Mouse (Mus musculus): ENCODE data around the gene Specc1. TPM values are rescaled to one million over a fixed set of nuclear protein-coding genes. Genes with fewer than 3 reads are reported as not detected.

Specc1 gene
- polyA plus RNA-seq, 1 experiment: 27.7 TPM

GRCm38 (mm10) chr11:62026345-62026815 lies 69.8 kb downstream of the Specc1 start:
- Histone ChIP-seq H3K4me2 (ENCODE audit: low read depth) (no peak overlapping the region), H3K27me3 (ENCODE audit: control insufficient read depth, insufficient read depth, insufficient read length) (no peaks in the 10 kb centered on the region), H3ac (ENCODE audit: control insufficient read depth, insufficient read length) (no peak overlapping the region), H3K4me3 (no peak overlapping the region), H3K36me3 (ENCODE audit: control insufficient read depth, insufficient read depth) (no peaks in the 10 kb centered on the region), H3K79me2 (ENCODE audit: control insufficient read depth, insufficient read depth) (no peaks in the 10 kb centered on the region)
- TF ChIP-seq TCF12 (IDR thresholded peaks at IDR 0.05; ENCODE audit: insufficient read depth, poor library complexity, severe bottlenecking) (no peak), CEBPB (IDR thresholded peaks at IDR 0.05; ENCODE audit: insufficient read depth, poor library complexity, severe bottlenecking) (no peak), MAX (IDR thresholded peaks at IDR 0.05; ENCODE audit: low read depth) (no peak), REST (IDR thresholded peaks at IDR 0.05; ENCODE audit: insufficient read depth, insufficient read length) (no peak), MYOD1 (IDR thresholded peaks at IDR 0.05; ENCODE audit: control insufficient read depth in 1 of 3, insufficient read length in 2 of 3, low read depth in 2 of 3) (no peak), E2F4 (IDR thresholded peaks at IDR 0.05; ENCODE audit: insufficient read depth) (no peak), TCF3 (IDR thresholded peaks at IDR 0.05; ENCODE audit: insufficient read length, low read depth) (no peak), USF1 (IDR thresholded peaks at IDR 0.05; ENCODE audit: low read depth) (no peak), POLR2AphosphoS2 (IDR thresholded peaks at IDR 0.05; ENCODE audit: insufficient read length, low read depth) (no peak), SRF (IDR thresholded peaks at IDR 0.05; ENCODE audit: control insufficient read depth, insufficient read length, low read depth) (no peak), POLR2A (IDR thresholded peaks at IDR 0.05; ENCODE audit: insufficient read length, low read depth) (no peak), MYOG (IDR thresholded peaks at IDR 0.05; ENCODE audit: control insufficient read depth in 1 of 3, insufficient read depth in 1 of 3, insufficient read length in 2 of 3, low read depth in 2 of 3) (no peak)

GRCm38 (mm10) chr11:62027271-62027670 lies 70.7 kb downstream of the Specc1 start:
- no peak overlapping the region for H3K4me2 ChIP-seq (ENCODE audit: low read depth)
- H3K79me2 ChIP-seq (ENCODE audit: control insufficient read depth, insufficient read depth): no peaks in the 10 kb centered on the region
- H3K36me3 ChIP-seq (ENCODE audit: control insufficient read depth, insufficient read depth): no peaks in the 10 kb centered on the region
- H3K4me3 ChIP-seq: no peak overlapping the region
- no peak for TF ChIP-seq MAX (IDR thresholded peaks at IDR 0.05; ENCODE audit: low read depth)
- TF ChIP-seq USF1 (IDR thresholded peaks at IDR 0.05; ENCODE audit: low read depth): no peak
- no peak for TF ChIP-seq CEBPB (IDR thresholded peaks at IDR 0.05; ENCODE audit: insufficient read depth, poor library complexity, severe bottlenecking)
- no peak for TF ChIP-seq REST (IDR thresholded peaks at IDR 0.05; ENCODE audit: insufficient read depth, insufficient read length)
- no peak for TF ChIP-seq E2F4 (IDR thresholded peaks at IDR 0.05; ENCODE audit: insufficient read depth)
- TF ChIP-seq POLR2A (IDR thresholded peaks at IDR 0.05; ENCODE audit: insufficient read length, low read depth): no peak
- TF ChIP-seq POLR2AphosphoS2 (IDR thresholded peaks at IDR 0.05; ENCODE audit: insufficient read length, low read depth): no peak
- no peak for TF ChIP-seq MYOG (IDR thresholded peaks at IDR 0.05; ENCODE audit: control insufficient read depth in 1 of 3, insufficient read depth in 1 of 3, insufficient read length in 2 of 3, low read depth in 2 of 3)
- TF ChIP-seq TCF3 (IDR thresholded peaks at IDR 0.05; ENCODE audit: insufficient read length, low read depth): no peak
- TF ChIP-seq TCF12 (IDR thresholded peaks at IDR 0.05; ENCODE audit: insufficient read depth, poor library complexity, severe bottlenecking): no peak
- no peak for TF ChIP-seq MYOD1 (IDR thresholded peaks at IDR 0.05; ENCODE audit: control insufficient read depth in 1 of 3, insufficient read length in 2 of 3, low read depth in 2 of 3)
- no peak for TF ChIP-seq SRF (IDR thresholded peaks at IDR 0.05; ENCODE audit: control insufficient read depth, insufficient read length, low read depth)
- no peaks in the 10 kb centered on the region for H3K27me3 ChIP-seq (ENCODE audit: control insufficient read depth, insufficient read depth, insufficient read length)
- no peak overlapping the region for H3ac ChIP-seq (ENCODE audit: control insufficient read depth, insufficient read length)

GRCm38 (mm10) chr11:62027705-62028104 lies 71.1 kb downstream of the Specc1 start:
- no peaks in the 10 kb centered on the region for H3K36me3 ChIP-seq (ENCODE audit: control insufficient read depth, insufficient read depth)
- no peak overlapping the region for H3K4me3 ChIP-seq
- H3ac ChIP-seq (ENCODE audit: control insufficient read depth, insufficient read length): no peak overlapping the region
- no peaks in the 10 kb centered on the region for H3K27me3 ChIP-seq (ENCODE audit: control insufficient read depth, insufficient read depth, insufficient read length)
- no peak overlapping the region for H3K4me2 ChIP-seq (ENCODE audit: low read depth)
- H3K79me2 ChIP-seq (ENCODE audit: control insufficient read depth, insufficient read depth): no peaks in the 10 kb centered on the region
- TF ChIP-seq SRF (IDR thresholded peaks at IDR 0.05; ENCODE audit: control insufficient read depth, insufficient read length, low read depth): no peak
- TF ChIP-seq TCF3 (IDR thresholded peaks at IDR 0.05; ENCODE audit: insufficient read length, low read depth): no peak
- no peak for TF ChIP-seq MYOG (IDR thresholded peaks at IDR 0.05; ENCODE audit: control insufficient read depth in 1 of 3, insufficient read depth in 1 of 3, insufficient read length in 2 of 3, low read depth in 2 of 3)
- no peak for TF ChIP-seq E2F4 (IDR thresholded peaks at IDR 0.05; ENCODE audit: insufficient read depth)
- TF ChIP-seq USF1 (IDR thresholded peaks at IDR 0.05; ENCODE audit: low read depth): no peak
- no peak for TF ChIP-seq REST (IDR thresholded peaks at IDR 0.05; ENCODE audit: insufficient read depth, insufficient read length)
- TF ChIP-seq POLR2AphosphoS2 (IDR thresholded peaks at IDR 0.05; ENCODE audit: insufficient read length, low read depth): no peak
- no peak for TF ChIP-seq MAX (IDR thresholded peaks at IDR 0.05; ENCODE audit: low read depth)
- no peak for TF ChIP-seq POLR2A (IDR thresholded peaks at IDR 0.05; ENCODE audit: insufficient read length, low read depth)
- no peak for TF ChIP-seq MYOD1 (IDR thresholded peaks at IDR 0.05; ENCODE audit: control insufficient read depth in 1 of 3, insufficient read length in 2 of 3, low read depth in 2 of 3)
- no peak for TF ChIP-seq CEBPB (IDR thresholded peaks at IDR 0.05; ENCODE audit: insufficient read depth, poor library complexity, severe bottlenecking)
- no peak for TF ChIP-seq TCF12 (IDR thresholded peaks at IDR 0.05; ENCODE audit: insufficient read depth, poor library complexity, severe bottlenecking)

- H3K79me2 ChIP-seq (ENCODE audit: control insufficient read depth, insufficient read depth): no peaks in the 10 kb centered on the region
- H3ac ChIP-seq (ENCODE audit: control insufficient read depth, insufficient read length): no peak overlapping the region
- no peak overlapping the region for H3K4me3 ChIP-seq
- no peaks in the 10 kb centered on the region for H3K36me3 ChIP-seq (ENCODE audit: control insufficient read depth, insufficient read depth)
- H3K27me3 ChIP-seq (ENCODE audit: control insufficient read depth, insufficient read depth, insufficient read length): no peaks in the 10 kb centered on the region
- H3K4me2 ChIP-seq (ENCODE audit: low read depth): no peak overlapping the region
- no peak for TF ChIP-seq POLR2AphosphoS2 (IDR thresholded peaks at IDR 0.05; ENCODE audit: insufficient read length, low read depth)
- TF ChIP-seq MYOD1 (IDR thresholded peaks at IDR 0.05; ENCODE audit: control insufficient read depth in 1 of 3, insufficient read length in 2 of 3, low read depth in 2 of 3): no peak
- TF ChIP-seq MAX (IDR thresholded peaks at IDR 0.05; ENCODE audit: low read depth): no peak
- no peak for TF ChIP-seq TCF3 (IDR thresholded peaks at IDR 0.05; ENCODE audit: insufficient read length, low read depth)
- TF ChIP-seq E2F4 (IDR thresholded peaks at IDR 0.05; ENCODE audit: insufficient read depth): no peak
- TF ChIP-seq SRF (IDR thresholded peaks at IDR 0.05; ENCODE audit: control insufficient read depth, insufficient read length, low read depth): no peak
- TF ChIP-seq REST (IDR thresholded peaks at IDR 0.05; ENCODE audit: insufficient read depth, insufficient read length): no peak
- TF ChIP-seq TCF12 (IDR thresholded peaks at IDR 0.05; ENCODE audit: insufficient read depth, poor library complexity, severe bottlenecking): no peak
- no peak for TF ChIP-seq POLR2A (IDR thresholded peaks at IDR 0.05; ENCODE audit: insufficient read length, low read depth)
- TF ChIP-seq MYOG (IDR thresholded peaks at IDR 0.05; ENCODE audit: control insufficient read depth in 1 of 3, insufficient read depth in 1 of 3, insufficient read length in 2 of 3, low read depth in 2 of 3): no peak
- TF ChIP-seq CEBPB (IDR thresholded peaks at IDR 0.05; ENCODE audit: insufficient read depth, poor library complexity, severe bottlenecking): no peak
- TF ChIP-seq USF1 (IDR thresholded peaks at IDR 0.05; ENCODE audit: low read depth): no peak
Observed at GRCm38 (mm10) chr11:62029171-62029570, 72.6 kb downstream of the Specc1 start.

Measured in myocyte (in vitro differentiated cells).